Mouse (Mus musculus) cortical plate, adult 2 months (tissue): Measurements from ENCODE around the gene Ak8.

Experiments
- CTCF ChIP-seq: fragments of 200-500 bp; IDR thresholded peaks from 2 replicates; pipeline ENCODE4 v1.5.1; 2011; ENCODE audit warnings: mild to moderate bottlenecking, control low read depth, low read length; ENCODE audit not compliant: insufficient read depth; ENCODE audit errors: extremely low read depth
- POLR2A ChIP-seq: fragments of 200-500 bp; IDR thresholded peaks from 2 replicates; pipeline ENCODE4 v1.6.1; 2011; ENCODE audit warnings: mild to moderate bottlenecking, low read length, control low read depth; ENCODE audit not compliant: insufficient read depth; ENCODE audit errors: extremely low read depth

GRCm38 (mm10) chr2:28688431-28688830 lies 11.5 kb upstream of the Ak8 start:
- TF ChIP-seq POLR2A (no peak), CTCF (peak; percentile 39)
